Mouse (Mus musculus) ovary, postnatal 14 days (tissue): ENCODE measurements around the gene Fen1.
A peak's percentile ranks its signal among the peaks of the same experiment; 100 is the strongest.

Source experiments
- DNase-seq: peaks from one replicate; pipeline ENCODE4 v3.0.0; 2022; ENCODE audit warnings: low spot score

Gene Fen1

GRCm38 (mm10) chr19:10203848-10204615 lies at the start of gene Fen1, which contains the start of gene Tmem258:
Gene Fen1, minus strand, starts transcription at chr19:10204169.
Gene Tmem258, plus strand, starts transcription at chr19:10204014.
- peak; percentile 82 for DNase-seq

- DNase-seq: no peak
Observed at GRCm38 (mm10) chr19:10248128-10248527, 44.2 kb upstream of the Fen1 start.

GRCm38 (mm10) chr19:10247165-10247564 lies 43.2 kb upstream of the Fen1 start:
- no peak for DNase-seq

GRCm38 (mm10) chr19:10244183-10244582 lies 40.2 kb upstream of the Fen1 start:
- DNase-seq: peak; percentile 54

- no peak for DNase-seq
Observed at GRCm38 (mm10) chr19:10242916-10243315, 38.9 kb upstream of the Fen1 start.

- DNase-seq: peak; percentile 80
Observed at GRCm38 (mm10) chr19:10240654-10241305, 36.8 kb upstream of the Fen1 start, which contains the start of gene Myrf. Gene Myrf, minus strand, starts transcription at chr19:10240748.

- DNase-seq: no peak
Observed at GRCm38 (mm10) chr19:10239975-10240653, 36.1 kb upstream of the Fen1 start.

GRCm38 (mm10) chr19:10239419-10239818 lies 35.5 kb upstream of the Fen1 start:
- DNase-seq: no peak

GRCm38 (mm10) chr19:10238477-10238876 lies 34.5 kb upstream of the Fen1 start:
- DNase-seq: no peak

- no peak for DNase-seq
Observed at GRCm38 (mm10) chr19:10235784-10236565, 32.0 kb upstream of the Fen1 start.

GRCm38 (mm10) chr19:10232327-10233017 lies 28.5 kb upstream of the Fen1 start:
- DNase-seq: no peak

- DNase-seq: no peak
Observed at GRCm38 (mm10) chr19:10231871-10232270, 27.9 kb upstream of the Fen1 start.

- no peak for DNase-seq
Observed at GRCm38 (mm10) chr19:10231016-10231415, 27.0 kb upstream of the Fen1 start.

- DNase-seq: no peak
Observed at GRCm38 (mm10) chr19:10225767-10226166, 21.8 kb upstream of the Fen1 start.

- DNase-seq: no peak
Observed at GRCm38 (mm10) chr19:10224637-10225453, 20.9 kb upstream of the Fen1 start.

- no peak for DNase-seq
Observed at GRCm38 (mm10) chr19:10223561-10223960, 19.6 kb upstream of the Fen1 start.

GRCm38 (mm10) chr19:10222656-10223055 lies 18.7 kb upstream of the Fen1 start:
- DNase-seq: no peak

GRCm38 (mm10) chr19:10221585-10221984 lies 17.6 kb upstream of the Fen1 start:
- DNase-seq: no peak

- DNase-seq: no peak
Observed at GRCm38 (mm10) chr19:10219593-10219992, 15.6 kb upstream of the Fen1 start.

- peak; percentile 34 for DNase-seq
Observed at GRCm38 (mm10) chr19:10219108-10219507, 15.1 kb upstream of the Fen1 start.
